ENCODE assay signal across 9 mouse cellular contexts in genomic region chr11:119990658-119991337, GRCm38 (mm10). TPM values are rescaled to one million over a fixed set of nuclear protein-coding genes. Genes with fewer than 3 reads are reported as not detected.
DNase-seq lines count a peak whose midpoint lies in the region; ATAC-seq lines count a peak whose summit lies in the region.
"Had no signal": no experiment of that assay in that cellular context is flagged by ENCODE, and none has a peak within 500 bp of the region (broad histone marks: within the 10 kb centered on the region; RNA-seq: fewer than 3 reads in every experiment).

No protein-coding gene starts in this region.

- H3K4me1 ChIP-seq in heart, embryonic 13.5 days: peaks cover 37% of the 10 kb centered on the region
- peaks cover 20% of the 10 kb centered on the region for H3K4me1 ChIP-seq in hindbrain, embryonic 16.5 days (ENCODE audit: control insufficient read depth, insufficient read depth, low read depth, low read length)
- H3K4me1 ChIP-seq in midbrain, embryonic 11.5 days (ENCODE audit: control insufficient read depth, insufficient read depth, low read length): peaks cover 16% of the 10 kb centered on the region

- peak overlapping the region; percentile 56 for H3K9ac ChIP-seq in heart, embryonic 13.5 days
- peak overlapping the region; percentile 11 for H3K9ac ChIP-seq in hindbrain, embryonic 16.5 days (ENCODE audit: low read depth, low read length)
- peak overlapping the region; percentile 4; the same call in 1 of the 2 replicates for H3K9ac ChIP-seq in midbrain, embryonic 11.5 days (ENCODE audit: low read length)

- no peaks in the 10 kb centered on the region for H3K9me3 ChIP-seq in heart, embryonic 13.5 days
- H3K9me3 ChIP-seq in hindbrain, embryonic 16.5 days (ENCODE audit: control insufficient read depth, low read length): no peaks in the 10 kb centered on the region
- H3K9me3 ChIP-seq in midbrain, embryonic 11.5 days (ENCODE audit: control insufficient read depth, low read length): no peaks in the 10 kb centered on the region
- H3K9me3 ChIP-seq: G1E had no signal

- H3K4me3 ChIP-seq in heart, embryonic 13.5 days: no peak overlapping the region
- H3K4me3 ChIP-seq in hindbrain, embryonic 16.5 days (ENCODE audit: low read length): no peak overlapping the region
- H3K4me3 ChIP-seq in midbrain, embryonic 11.5 days (ENCODE audit: low read depth, low read length): no peak overlapping the region

- H3K36me3 ChIP-seq in heart, embryonic 13.5 days: peaks cover 26% of the 10 kb centered on the region
- H3K36me3 ChIP-seq in hindbrain, embryonic 16.5 days (ENCODE audit: control insufficient read depth, insufficient read depth, low read length): no peaks in the 10 kb centered on the region; the same call in 1 of the 2 replicates
- no peaks in the 10 kb centered on the region; the same call in 1 of the 2 replicates for H3K36me3 ChIP-seq in midbrain, embryonic 11.5 days (ENCODE audit: control insufficient read depth, insufficient read depth, low read length)
- H3K36me3 ChIP-seq: G1E had no signal

- H3K4me2 ChIP-seq in heart, embryonic 13.5 days: peak overlapping the region; percentile 47
- no peak overlapping the region for H3K4me2 ChIP-seq in hindbrain, embryonic 16.5 days (ENCODE audit: low read length)
- no peak overlapping the region; the same call in 1 of the 2 replicates for H3K4me2 ChIP-seq in midbrain, embryonic 11.5 days

- 0 out of 2 replicates have a peak overlapping the region, but pooled peaks have one; percentile 25 for H3K27ac ChIP-seq in heart, embryonic 13.5 days (replicated peaks)
- H3K27ac ChIP-seq in hindbrain, embryonic 16.5 days (ENCODE audit: low read depth, low read length): no peak overlapping the region; the same call in 1 of the 2 replicates
- H3K27ac ChIP-seq in midbrain, embryonic 11.5 days (ENCODE audit: low read depth, low read length): no peak overlapping the region

- 48% methylated on average over 10 of the region's 10 CpGs for WGBS in heart, embryonic 13.5 days
- 57% methylated on average over 10 of the region's 10 CpGs for WGBS in hindbrain, embryonic 16.5 days
- 56% methylated on average over 10 of the region's 10 CpGs for WGBS in midbrain, embryonic 11.5 days

- intact Hi-C loops in heart, postnatal 36 days (cut with DNase I): loop anchor here (1.0 to 5.0 kb wide), 3 partner anchors 55 to 488 kb away; no protein-coding TSS in a partner anchor

- ATAC-seq in heart, embryonic 13.5 days (ENCODE audit: extremely low read depth, insufficient number of reproducible peaks, low FRiP score, low TSS enrichment): no peak
- no peak for ATAC-seq in hindbrain, embryonic 16.5 days
- no peak; the same call in 1 of the 2 replicates for ATAC-seq in midbrain, embryonic 11.5 days (ENCODE audit: low FRiP score)

- no peaks in the 10 kb centered on the region for H3K27me3 ChIP-seq in heart, embryonic 13.5 days (replicated peaks)
- no peaks in the 10 kb centered on the region for H3K27me3 ChIP-seq in hindbrain, embryonic 16.5 days (replicated peaks; ENCODE audit: control insufficient read depth, insufficient read depth, low read length)
- no peaks in the 10 kb centered on the region for H3K27me3 ChIP-seq in midbrain, embryonic 11.5 days (ENCODE audit: control insufficient read depth, insufficient read depth, low read length)

- no peak for DNase-seq in heart, postnatal 36 days
- peak; percentile 86 for DNase-seq in brain, adult 2 months (ENCODE audit: low read depth, low spot score)
- no peak for DNase-seq in midbrain, embryonic 11.5 days (ENCODE audit: low spot score, missing footprints)
- no peak for DNase-seq in yolk sac, embryonic 10.5 days (ENCODE audit: low spot score)
- no peak for DNase-seq in frontal cortex, postnatal 25 days (ENCODE audit: low spot score in 2 of 2)
- DNase-seq in kidney, postnatal 25 days: no peak

RNA-seq across cellular contexts. Expression of gene Baiap2, which starts 48.2 kb away (rescaled TPM):
- polyA plus RNA-seq in heart, embryonic 13.5 days (2015; fragmentation: Nextera tagmentation; extraction: Ambion mirVana): 12.3 and 12.4 TPM in 2 replicates
- total RNA-seq in heart, postnatal 36 days (2021): 10 to 100 TPM in 1 of 2 experiments, 1 to 10 TPM in 1; 4.4 to 12.0 TPM
- polyA plus RNA-seq in hindbrain, embryonic 16.5 days (2015; fragmentation: Nextera tagmentation; extraction: Ambion mirVana): 22.8 and 23.9 TPM in 2 replicates
- polyA plus RNA-seq in midbrain, embryonic 11.5 days (2014; fragmentation: Nextera tagmentation; extraction: Ambion mirVana): 9.0 and 9.8 TPM in 2 replicates

RNA-seq across cellular contexts. Expression of gene Aatk, which starts 56.2 kb away (rescaled TPM):
- 0.33 and 0.55 TPM in 2 replicates for polyA plus RNA-seq in heart, embryonic 13.5 days (2015; fragmentation: Nextera tagmentation; extraction: Ambion mirVana)
- total RNA-seq in heart, postnatal 36 days (2021): 1 to 10 TPM; 3.8 to 4.4 TPM
- 35.6 and 46.6 TPM in 2 replicates for polyA plus RNA-seq in hindbrain, embryonic 16.5 days (2015; fragmentation: Nextera tagmentation; extraction: Ambion mirVana)
- 1.3 TPM in 2 replicates for polyA plus RNA-seq in midbrain, embryonic 11.5 days (2014; fragmentation: Nextera tagmentation; extraction: Ambion mirVana)
- polyA plus RNA-seq: G1E had no signal

Comparison
In these comparisons a context has a peak if more than half of its experiments do, and no peak if none do; other contexts are left out.
1. H3K9ac ChIP-seq: peak in every context shown above with its lines; median percentile 56 in heart, embryonic 13.5 days; 11 in hindbrain, embryonic 16.5 days; 4 in midbrain, embryonic 11.5 days.
2. RNA of gene Aatk, which starts 56.2 kb away (polyA plus RNA-seq): 35.6 to 46.6 TPM in hindbrain, embryonic 16.5 days; 1.3 TPM in midbrain, embryonic 11.5 days and 0.33 to 0.55 TPM in heart, embryonic 13.5 days; every median in the first group is over 10 times any median in the second.